ENCODE assay signal across 16 mouse cellular contexts in the genomic region with DNA sequence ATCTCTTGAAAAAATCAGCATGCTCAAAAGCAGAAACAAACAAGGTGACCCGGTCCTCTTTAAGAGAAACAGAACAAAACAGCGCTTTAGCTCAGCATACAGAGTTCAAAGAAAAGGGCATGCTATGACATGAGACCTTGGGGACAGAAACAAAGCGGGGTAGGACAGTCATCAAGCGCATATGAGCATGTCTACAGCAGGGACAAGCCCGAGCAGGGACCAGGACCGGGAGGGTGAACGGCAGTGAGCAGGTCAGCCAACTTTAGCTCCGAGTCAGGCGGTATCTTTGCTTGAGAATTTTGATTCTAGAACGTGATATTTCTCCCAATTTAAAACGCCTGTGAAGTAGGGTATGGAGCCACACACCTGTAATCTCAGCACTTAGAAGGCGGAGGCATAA.
"Had no signal": no experiment of that assay in that cellular context is flagged by ENCODE, and none has a peak within 500 bp of the region (broad histone marks: within the 10 kb centered on the region; RNA-seq: fewer than 3 reads in every experiment).

No protein-coding gene starts in this region.

- ATAC-seq: intestine, postnatal 0 days had no signal

- H3K4me1 ChIP-seq: liver, embryonic 13.5 days; neural tube, embryonic 15.5 days had no signal

- H3K27ac ChIP-seq: kidney, postnatal 0 days; left cerebral cortex, adult 2 months; liver, embryonic 13.5 days; neural tube, embryonic 12.5 days; neural tube, embryonic 15.5 days had no signal

- H3K9ac ChIP-seq: liver, embryonic 13.5 days; neural tube, embryonic 12.5 days; neural tube, embryonic 15.5 days had no signal

- H3K4me2 ChIP-seq: liver, embryonic 13.5 days; midbrain, embryonic 11.5 days; neural tube, embryonic 12.5 days; neural tube, embryonic 15.5 days had no signal

- H3K27me3 ChIP-seq: liver, embryonic 13.5 days; neural tube, embryonic 12.5 days; neural tube, embryonic 15.5 days had no signal

- DNase-seq: kidney, adult 9 months; kidney, postnatal 25 days; layer of hippocampus, postnatal 36 days; liver, embryonic 13.5 days; lung, adult 2 months; lung, postnatal 14 days; lung, postnatal 4 days; midbrain, embryonic 14.5 days; retina, postnatal 1 day; thymus, postnatal 25 days had no signal

- H3K4me3 ChIP-seq: left cerebral cortex, adult 2 months; liver, embryonic 13.5 days; neural tube, embryonic 12.5 days; neural tube, embryonic 15.5 days had no signal

- H3K9me3 ChIP-seq: liver, embryonic 13.5 days; neural tube, embryonic 12.5 days; neural tube, embryonic 15.5 days had no signal
